Mouse (Mus musculus) liver, embryonic 11.5 days (tissue): Measurements from ENCODE around the gene Sidt2. TPM values are rescaled to one million over a fixed set of nuclear protein-coding genes. Genes with fewer than 3 reads are reported as not detected.
A peak's percentile ranks its signal among the peaks of the same experiment; 100 is the strongest.

ENCODE experiments used
- ATAC-seq: fragments of 200-750 bp; cut with Nextera tagmentation; replicated peaks from 2 replicates; pipeline ENCODE4 v1.8.0; 2017; ENCODE audit warnings: moderate number of reproducible peaks, mild to moderate bottlenecking, moderate TSS enrichment, moderate library complexity; ENCODE audit not compliant: low FRiP score
- DNase-seq: peaks from one replicate; pipeline ENCODE4 v3.0.0-alpha.2; 2017; ENCODE audit warnings: low spot score
- H3K27ac ChIP-seq: fragments of 300-500 bp; sonication (generic); 2 replicates; pipeline ENCODE4 v1.5.1; 2014; ENCODE audit warnings: mild to moderate bottlenecking, low read depth, low read length, control low read depth
- H3K27me3 ChIP-seq: fragments of 300-500 bp; sonication (generic); replicated peaks from 2 replicates; pipeline ENCODE4 v1.6.1; 2014; ENCODE audit warnings: low read length, mixed read lengths; ENCODE audit not compliant: control insufficient read depth, insufficient read depth
- H3K36me3 ChIP-seq: fragments of 300-500 bp; sonication (generic); 2 replicates; pipeline ENCODE4 v1.6.1; 2014; ENCODE audit warnings: mild to moderate bottlenecking, low read length, moderate library complexity, mixed read lengths; ENCODE audit not compliant: control insufficient read depth, insufficient read depth
- H3K4me1 ChIP-seq: fragments of 300-500 bp; sonication (generic); replicated peaks from 2 replicates; pipeline ENCODE4 v1.6.1; 2014; ENCODE audit warnings: low read length, mixed read lengths; ENCODE audit not compliant: control insufficient read depth, insufficient read depth
- H3K4me2 ChIP-seq: fragments of 300-500 bp; sonication (generic); 2 replicates; pipeline ENCODE4 v1.6.1; 2014; ENCODE audit warnings: mild to moderate bottlenecking, control low read depth, moderate library complexity
- H3K4me3 ChIP-seq: fragments of 300-500 bp; sonication (generic); 2 replicates; pipeline ENCODE4 v1.5.1; 2014; ENCODE audit warnings: low read depth, low read length, control low read depth
- H3K9ac ChIP-seq: fragments of 300-500 bp; sonication (generic); 2 replicates; pipeline ENCODE4 v1.6.1; 2014; ENCODE audit warnings: low read depth, low read length, control low read depth
- H3K9me3 ChIP-seq: fragments of 300-500 bp; sonication (generic); 2 replicates; pipeline ENCODE4 v1.6.1; 2016; ENCODE audit warnings: low read length, inconsistent platforms, mixed read lengths; ENCODE audit not compliant: control insufficient read depth
- WGBS: fragments of 180-500 bp; shearing (Covaris S2); extraction: QIAGEN DNeasy Blood & Tissue Kit; methylation state at CpG from one replicate; pipeline ENCODE4 v1.1.7; 2014; 5-methylcytosine and 5-hydroxymethylcytosine counted together
- polyA plus RNA-seq: library from polyadenylated mRNA; unstranded; fragments of >200 nt; fragmentation: Nextera tagmentation; extraction: Ambion mirVana; gene quantifications from 2 replicates; pipeline ENCODE4 v1.2.1, GENCODE M21; 2014

Sidt2 gene
- polyA plus RNA-seq, 1 experiment from 2014 or later: 34.1 TPM

- Histone ChIP-seq H3K9ac (no peak overlapping the region), H3K36me3 (peaks cover 10% of the 10 kb centered on the region), H3K27me3 (no peaks in the 10 kb centered on the region), H3K4me3 (no peak overlapping the region), H3K4me1 (peaks cover 23% of the 10 kb centered on the region), H3K27ac (no peak overlapping the region), H3K4me2 (no peak overlapping the region), H3K9me3 (no peaks in the 10 kb centered on the region)
- no peak for DNase-seq
- ATAC-seq: no peak
- 89% methylated on average over 1 of the region's 1 CpGs for WGBS
Measured at GRCm38 (mm10) chr9:45980611-45981010, 25.6 kb upstream of the Sidt2 start.

- WGBS: 83% methylated on average over 2 of the region's 2 CpGs
- Histone ChIP-seq H3K4me1 (peaks cover 23% of the 10 kb centered on the region), H3K27me3 (no peaks in the 10 kb centered on the region), H3K4me2 (peak overlapping the region; percentile 22; the same call in 1 of the 2 replicates), H3K4me3 (no peak overlapping the region), H3K9ac (no peak overlapping the region), H3K9me3 (no peaks in the 10 kb centered on the region), H3K27ac (no peak overlapping the region), H3K36me3 (peaks cover 13% of the 10 kb centered on the region)
- ATAC-seq (no peak; the same call in 1 of the 2 replicates), DNase-seq (no peak)
Measured at GRCm38 (mm10) chr9:45979778-45980177, 24.7 kb upstream of the Sidt2 start.

- Histone ChIP-seq H3K27ac (no peak overlapping the region), H3K4me1 (peaks cover 7% of the 10 kb centered on the region), H3K4me3 (no peak overlapping the region), H3K4me2 (no peak overlapping the region), H3K36me3 (peaks cover 26% of the 10 kb centered on the region), H3K9me3 (no peaks in the 10 kb centered on the region), H3K27me3 (no peaks in the 10 kb centered on the region), H3K9ac (no peak overlapping the region)
- ATAC-seq (no peak), DNase-seq (no peak)
- WGBS: 91% methylated on average over 2 of the region's 2 CpGs
Measured at GRCm38 (mm10) chr9:45976884-45977283, 21.8 kb upstream of the Sidt2 start.

GRCm38 (mm10) chr9:45963577-45963976 lies 8.5 kb upstream of the Sidt2 start:
- Histone ChIP-seq H3K9me3 (no peaks in the 10 kb centered on the region), H3K9ac (no peak overlapping the region), H3K36me3 (peaks cover 36% of the 10 kb centered on the region; the same call in 1 of the 2 replicates), H3K27ac (no peak overlapping the region), H3K27me3 (no peaks in the 10 kb centered on the region), H3K4me3 (no peak overlapping the region), H3K4me1 (no peaks in the 10 kb centered on the region), H3K4me2 (no peak overlapping the region)
- no peak for ATAC-seq
- 87% methylated on average over 6 of the region's 6 CpGs for WGBS
- no peak for DNase-seq

GRCm38 (mm10) chr9:45961855-45962254 lies 6.8 kb upstream of the Sidt2 start:
- H3K4me1 ChIP-seq: no peaks in the 10 kb centered on the region; the same call in 1 of the 2 replicates
- ATAC-seq: no peak
- no peak overlapping the region for H3K27ac ChIP-seq
- WGBS: 92% methylated on average over 2 of the region's 2 CpGs
- no peaks in the 10 kb centered on the region for H3K9me3 ChIP-seq
- H3K27me3 ChIP-seq: no peaks in the 10 kb centered on the region
- H3K9ac ChIP-seq: no peak overlapping the region
- H3K36me3 ChIP-seq: peaks cover 26% of the 10 kb centered on the region; the same call in 1 of the 2 replicates
- H3K4me3 ChIP-seq: no peak overlapping the region
- DNase-seq: no peak
- no peak overlapping the region for H3K4me2 ChIP-seq

GRCm38 (mm10) chr9:45959661-45960060 lies 4.6 kb upstream of the Sidt2 start:
- Histone ChIP-seq H3K4me1 (peaks cover 10% of the 10 kb centered on the region), H3K27me3 (no peaks in the 10 kb centered on the region), H3K4me2 (no peak overlapping the region), H3K9ac (no peak overlapping the region), H3K36me3 (peaks cover 15% of the 10 kb centered on the region; the same call in 1 of the 2 replicates), H3K9me3 (no peaks in the 10 kb centered on the region), H3K27ac (no peak overlapping the region), H3K4me3 (no peak overlapping the region)
- DNase-seq (no peak), ATAC-seq (no peak)
- 70% methylated on average over 7 of the region's 7 CpGs for WGBS

- DNase-seq (no peak), ATAC-seq (no peak)
- H3K9ac ChIP-seq: no peak overlapping the region
- WGBS: 76% methylated on average over 4 of the region's 4 CpGs
- H3K27ac ChIP-seq: no peak overlapping the region
- no peak overlapping the region for H3K4me2 ChIP-seq
- H3K9me3 ChIP-seq: no peaks in the 10 kb centered on the region
- peaks cover 12% of the 10 kb centered on the region for H3K4me1 ChIP-seq
- H3K27me3 ChIP-seq: no peaks in the 10 kb centered on the region
- peaks cover 10% of the 10 kb centered on the region; the same call in 1 of the 2 replicates for H3K36me3 ChIP-seq
- H3K4me3 ChIP-seq: no peak overlapping the region
Measured at GRCm38 (mm10) chr9:45958851-45959250, 3.8 kb upstream of the Sidt2 start.

- no peak for DNase-seq
- Histone ChIP-seq H3K9ac (no peak overlapping the region), H3K9me3 (no peaks in the 10 kb centered on the region), H3K4me3 (no peak overlapping the region), H3K4me1 (peaks cover 19% of the 10 kb centered on the region), H3K27ac (no peak overlapping the region), H3K27me3 (no peaks in the 10 kb centered on the region), H3K36me3 (peaks cover 5% of the 10 kb centered on the region; the same call in 1 of the 2 replicates), H3K4me2 (no peak overlapping the region)
- no peak for ATAC-seq
- WGBS: 74% methylated on average over 7 of the region's 7 CpGs
Measured at GRCm38 (mm10) chr9:45958023-45958670, 3.1 kb upstream of the Sidt2 start.
